Mouse (Mus musculus) R1 (cell line): ENCODE measurements around the gene Dnm3.

Source experiments
- DNase-seq: peaks from one replicate; pipeline ENCODE4 v3.0.0-alpha.2; 2018; ENCODE audit warnings: low read depth, low spot score

Gene Dnm3

DNA sequence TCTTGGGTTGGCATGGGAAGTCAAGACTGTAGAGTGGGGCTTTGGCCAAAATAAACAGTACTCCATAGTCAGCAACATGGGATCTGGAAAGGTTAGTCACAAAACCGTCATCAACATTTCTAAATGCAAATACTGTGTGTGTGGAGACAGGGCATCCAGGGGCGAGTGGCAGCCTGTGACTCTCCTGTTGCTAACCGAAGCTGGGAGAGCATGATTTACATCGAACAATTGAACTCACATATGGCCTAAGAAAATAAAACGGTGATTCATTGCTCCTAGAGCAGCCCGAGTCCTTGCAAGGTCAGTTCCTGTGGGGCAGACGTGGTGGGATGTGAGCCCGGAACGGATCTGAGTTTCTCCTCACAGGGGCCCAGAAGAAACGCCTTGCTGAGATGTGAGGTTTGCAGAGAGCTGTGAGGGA lies 401.2 kb downstream of the Dnm3 start:
- no peak for DNase-seq

DNA sequence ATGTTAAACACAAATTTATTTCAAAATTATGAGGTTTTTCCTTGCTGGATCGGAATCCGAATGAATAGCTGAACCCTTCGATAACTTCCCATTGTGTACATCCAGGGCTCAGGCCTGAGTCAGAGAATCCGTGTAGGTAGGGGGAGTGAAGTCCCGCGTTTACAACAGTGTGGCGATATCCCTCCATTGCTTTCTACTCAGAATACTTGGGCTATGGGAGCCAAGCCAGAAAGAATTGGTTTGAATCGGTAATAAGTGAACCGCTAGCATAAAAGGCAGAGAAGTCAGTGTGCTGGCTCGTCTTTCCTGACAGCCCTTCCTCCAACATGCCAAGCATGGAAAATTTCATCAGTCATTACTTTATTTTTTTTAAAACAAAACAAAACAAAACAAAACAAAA lies 402.0 kb downstream of the Dnm3 start:
- no peak for DNase-seq

DNA sequence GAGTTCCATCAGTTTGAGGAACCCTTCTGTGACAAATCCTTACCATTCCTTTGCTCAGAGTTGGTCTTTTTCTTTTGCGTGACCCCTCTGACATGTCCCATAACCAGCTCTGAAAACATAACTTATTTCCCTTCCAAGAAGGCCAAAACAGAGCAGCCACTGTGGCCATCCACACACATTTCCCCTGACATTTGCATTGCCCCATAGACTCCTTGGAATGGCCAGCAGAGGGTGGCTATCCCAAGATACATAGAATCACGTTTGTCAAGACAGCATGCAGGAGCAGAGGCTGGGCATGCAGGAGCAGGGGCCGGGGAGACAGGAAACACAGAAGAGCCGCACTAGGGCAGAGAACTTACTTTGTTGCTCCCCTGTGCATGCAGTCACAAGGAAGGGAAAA lies 402.4 kb downstream of the Dnm3 start:
- no peak for DNase-seq

DNA sequence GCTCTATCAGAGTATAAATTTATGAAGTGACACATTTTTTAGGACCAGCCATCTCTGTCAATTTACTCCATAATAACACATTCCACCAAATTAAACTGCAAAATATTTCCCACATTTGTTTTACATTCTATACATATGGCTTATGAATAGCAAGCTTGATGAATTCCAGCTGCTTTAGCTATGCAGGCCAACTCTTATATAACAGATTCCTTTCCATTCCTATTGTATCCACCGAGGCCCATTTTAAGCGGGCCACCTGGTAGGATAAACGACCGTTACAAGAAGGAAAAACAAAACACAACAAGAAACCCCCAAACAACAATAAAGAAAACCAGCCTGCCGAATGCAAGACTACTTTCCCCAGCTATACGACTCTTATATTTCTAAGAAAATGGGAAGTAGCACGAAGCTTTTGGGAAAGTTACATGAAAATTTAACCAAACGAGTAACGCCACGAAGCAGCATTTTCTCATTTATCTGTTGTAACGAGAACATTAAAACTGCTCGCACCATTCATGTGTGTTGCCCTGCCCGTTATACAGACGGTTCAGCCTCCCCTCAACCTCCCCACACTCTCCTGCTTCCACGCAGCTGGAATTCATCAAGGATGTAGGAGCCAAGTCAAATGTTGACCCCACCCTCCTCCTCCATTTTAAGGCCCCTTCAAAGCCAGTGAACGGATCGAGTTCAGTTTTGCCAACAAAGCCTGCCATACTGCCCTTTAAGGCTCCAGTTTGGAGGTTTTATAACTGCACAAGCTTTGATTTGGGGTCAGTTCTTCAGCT lies 403.0 kb downstream of the Dnm3 start:
- no peak for DNase-seq

DNA sequence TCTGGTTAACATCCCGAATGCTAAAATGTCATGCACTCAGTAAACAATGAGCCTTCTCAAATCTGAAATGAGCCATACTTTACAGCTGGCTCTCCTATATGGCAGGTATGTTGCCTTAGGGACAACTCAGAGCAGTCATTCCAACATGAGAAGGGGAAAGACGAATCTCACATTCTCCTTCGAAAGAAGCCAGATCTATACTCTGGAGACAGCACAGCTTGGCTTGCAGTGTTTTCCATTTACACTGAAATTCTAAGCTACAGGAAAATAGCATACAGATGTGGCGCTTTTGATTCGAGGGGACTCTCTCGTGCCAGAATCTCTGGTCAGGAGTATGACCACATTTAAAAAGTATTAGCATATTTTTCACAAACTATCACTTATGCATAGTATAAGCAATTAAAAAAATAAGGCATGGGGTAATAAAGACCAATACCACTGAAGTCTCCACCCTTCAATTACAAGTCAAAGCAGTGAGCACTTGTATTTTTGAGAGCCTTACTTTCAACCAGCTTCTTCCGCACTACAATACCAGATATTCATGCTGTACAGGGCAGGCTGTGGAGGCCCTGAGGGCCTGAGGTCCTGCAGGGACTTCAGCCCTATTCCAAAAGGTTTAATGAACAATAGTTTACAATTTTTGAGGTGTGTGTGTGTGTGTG lies 404.8 kb downstream of the Dnm3 start:
- DNase-seq, result no peak

DNA sequence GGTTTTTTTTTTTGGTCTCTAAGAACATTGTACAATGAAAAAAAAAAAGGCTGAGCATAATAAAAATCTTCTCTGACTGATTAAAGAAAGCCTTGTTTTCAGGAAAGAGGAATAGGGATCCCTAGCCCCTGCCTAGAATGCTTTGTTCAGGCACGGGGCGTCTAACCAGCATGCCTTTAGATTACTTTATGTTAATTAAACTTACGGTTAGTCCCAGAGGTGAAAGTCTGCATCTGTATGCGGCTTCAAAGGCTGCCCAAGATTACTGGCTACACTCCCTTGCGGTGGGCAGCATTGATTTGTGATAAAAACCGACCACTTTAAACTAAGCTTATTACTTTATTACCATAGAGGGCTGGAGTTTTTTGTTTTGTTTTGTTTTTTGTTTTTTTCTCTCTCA lies 424.2 kb downstream of the Dnm3 start:
- no peak for DNase-seq

DNA sequence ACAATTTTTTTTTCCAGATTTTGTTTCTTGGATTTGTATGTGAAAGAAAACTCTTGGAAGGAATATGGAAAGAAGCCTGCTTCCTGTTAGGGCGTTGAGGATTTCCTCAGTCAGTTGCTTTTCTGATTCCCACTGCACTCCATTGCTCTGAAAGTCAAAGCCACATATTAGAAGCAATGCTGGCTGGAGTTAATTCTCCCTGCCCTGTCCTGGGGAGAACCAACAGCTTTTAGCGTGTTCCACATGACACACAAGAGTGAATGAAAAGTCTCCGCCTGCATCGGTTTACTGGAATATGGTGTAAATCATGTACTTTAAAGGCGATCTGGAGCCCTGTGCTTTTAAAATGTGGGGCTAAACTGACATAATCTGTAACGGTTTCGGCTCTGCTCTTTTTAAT lies 424.6 kb downstream of the Dnm3 start:
- no peak for DNase-seq

DNA sequence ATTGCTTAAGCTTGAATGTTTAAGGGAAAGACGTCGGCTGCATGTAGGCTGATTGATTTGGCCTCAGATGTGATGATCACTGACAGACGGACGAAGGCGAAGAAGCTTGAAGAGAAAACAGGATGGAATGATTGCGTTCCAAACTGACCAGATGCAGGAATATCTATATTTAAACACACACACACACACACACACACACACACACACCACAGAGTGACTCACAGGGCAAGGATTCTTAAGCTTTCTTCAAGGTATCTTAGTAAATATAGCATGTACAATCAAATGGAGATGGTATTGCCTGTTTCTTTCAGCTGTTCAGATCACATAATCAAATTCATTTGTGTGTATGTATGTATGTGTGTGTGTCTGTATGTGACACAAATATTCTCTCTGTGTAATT lies 425.1 kb downstream of the Dnm3 start:
- no peak for DNase-seq

DNA sequence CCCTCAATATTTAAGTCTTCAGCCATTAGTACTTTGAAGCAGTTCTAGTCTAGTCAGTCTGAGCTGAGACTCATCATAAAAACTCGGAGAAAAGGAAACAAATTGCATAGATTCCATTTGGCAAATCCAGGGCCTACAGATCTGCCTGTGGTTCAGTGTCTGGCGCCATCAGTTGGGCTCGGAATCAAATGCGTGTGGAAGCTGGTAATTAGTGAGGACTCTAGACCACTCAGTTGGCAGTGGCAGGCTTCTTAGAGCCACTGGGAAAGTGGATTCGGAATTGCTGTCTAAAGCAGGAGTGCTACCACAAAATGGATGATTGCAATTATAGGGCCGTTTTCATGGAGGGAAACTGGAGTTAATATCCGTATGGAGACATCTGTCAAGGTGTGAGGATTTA lies 425.7 kb downstream of the Dnm3 start:
- DNase-seq, result no peak

DNA sequence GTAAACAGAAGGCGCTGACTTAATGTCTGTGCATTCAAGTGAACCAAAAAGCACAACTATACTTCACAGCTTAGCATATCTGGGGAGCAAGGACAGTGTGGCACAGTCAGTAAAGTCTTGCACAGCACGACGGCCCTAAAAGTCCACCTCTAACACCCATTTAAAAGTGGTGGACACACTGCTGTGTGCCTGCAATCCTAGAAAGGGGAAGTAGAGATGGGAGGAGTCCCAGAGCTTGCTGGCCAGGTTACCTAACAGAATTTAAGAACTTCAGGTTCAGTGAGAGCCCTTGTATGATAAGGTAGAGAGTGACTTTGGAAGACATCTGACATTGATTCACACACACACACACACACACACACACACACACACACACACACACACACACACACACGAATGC lies 426.1 kb downstream of the Dnm3 start:
- no peak for DNase-seq

DNA sequence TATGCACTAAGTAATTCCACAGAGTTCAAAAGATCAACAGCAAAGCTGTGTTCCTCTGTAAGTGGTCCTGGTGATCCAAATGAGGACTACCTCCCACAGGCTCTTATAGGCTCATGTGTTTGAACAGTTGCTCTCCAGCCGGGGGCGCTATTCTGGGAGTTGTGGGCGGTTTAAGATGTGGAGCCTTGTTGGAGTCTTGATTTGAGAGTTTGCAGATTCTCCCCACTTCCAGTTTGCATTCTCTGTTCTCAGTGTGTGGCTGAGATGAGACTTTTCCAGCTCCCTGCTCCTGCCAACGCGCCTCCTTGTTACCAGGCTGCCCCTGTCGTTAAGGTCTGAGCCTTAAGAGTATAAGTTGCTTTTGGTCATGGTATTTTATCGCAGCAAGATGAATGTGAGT lies 430.2 kb downstream of the Dnm3 start:
- peak; percentile 38 for DNase-seq

DNA sequence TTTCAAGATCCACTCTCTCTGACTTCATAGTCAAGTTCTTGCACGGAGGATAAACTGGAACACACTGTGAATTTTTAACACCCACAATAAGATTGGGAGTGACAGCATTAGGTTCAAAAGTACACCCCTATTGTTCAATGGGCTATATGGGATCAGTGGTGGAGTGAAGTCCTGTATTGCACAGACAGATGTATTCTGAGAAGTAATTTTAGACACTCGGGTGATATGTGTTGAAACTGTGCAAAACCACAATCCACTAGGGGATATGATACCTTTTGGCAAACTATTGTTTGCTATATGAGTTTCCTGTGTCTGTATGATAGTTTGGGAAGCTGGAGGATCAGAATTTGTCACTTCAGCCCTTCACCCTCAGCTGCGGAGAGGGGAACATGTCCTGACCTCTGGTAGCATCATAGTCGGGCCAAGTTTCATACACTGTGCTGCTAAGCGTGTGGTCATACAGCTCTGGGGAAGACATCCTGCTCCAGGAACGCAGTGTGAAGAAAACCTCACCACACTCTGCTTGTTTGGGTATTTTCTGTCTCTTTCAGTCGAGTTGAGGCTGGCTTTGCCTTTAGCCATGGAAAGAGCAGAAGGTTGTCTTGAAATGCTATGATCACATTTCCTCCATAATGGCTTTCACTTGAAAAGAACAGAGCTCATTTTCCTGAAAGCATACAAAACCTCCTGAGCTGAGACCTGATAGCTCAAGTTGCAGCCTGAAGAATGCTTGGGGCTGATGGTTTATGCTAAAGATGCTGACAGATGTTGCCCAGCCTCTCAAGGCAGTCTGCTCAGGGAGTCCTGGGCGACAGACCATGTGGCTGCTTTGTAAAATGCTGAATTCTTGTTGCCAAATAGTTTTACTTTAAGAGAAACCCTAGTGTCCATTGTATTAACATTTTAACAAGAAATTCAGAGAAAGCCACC lies 433.8 kb downstream of the Dnm3 start:
- DNase-seq, result no peak

DNA sequence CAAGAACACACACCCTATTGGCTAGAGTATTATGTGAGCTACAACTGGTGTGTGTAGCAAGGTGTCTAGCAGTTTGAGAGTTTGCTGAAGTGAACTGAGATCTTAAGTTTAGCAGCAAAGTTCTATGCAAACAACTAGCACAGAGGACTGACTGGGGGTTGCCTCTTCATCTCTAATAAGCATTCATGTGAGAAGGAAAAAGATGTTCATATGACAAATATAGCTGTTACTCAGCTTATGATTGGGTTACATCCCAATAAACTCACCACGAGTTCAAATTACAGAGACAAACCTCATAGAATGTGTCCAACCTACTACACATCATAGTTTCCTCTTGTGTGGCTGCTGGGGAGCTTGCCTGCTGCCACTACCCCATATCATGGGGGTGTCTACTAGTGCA lies 434.6 kb downstream of the Dnm3 start:
- no peak for DNase-seq

DNA sequence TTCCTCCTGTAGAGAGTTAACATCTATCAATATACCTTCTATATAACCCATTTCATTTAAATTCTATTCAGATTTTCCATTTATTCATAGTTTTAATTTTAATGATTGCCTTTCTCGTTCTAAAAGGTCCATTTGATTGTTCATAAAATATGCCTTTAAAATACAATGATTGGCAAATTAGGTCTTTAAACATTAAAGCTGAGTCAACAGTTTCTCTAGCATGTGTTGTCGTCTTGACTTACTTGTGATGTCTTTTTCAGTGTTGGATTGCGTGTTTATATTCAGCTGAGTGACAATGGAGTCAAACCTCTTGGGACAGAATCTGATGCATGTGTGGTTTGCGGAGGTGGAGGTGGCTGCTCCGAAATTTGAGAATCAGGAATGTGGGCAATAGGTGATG lies 435.4 kb downstream of the Dnm3 start:
- DNase-seq, result no peak

DNA sequence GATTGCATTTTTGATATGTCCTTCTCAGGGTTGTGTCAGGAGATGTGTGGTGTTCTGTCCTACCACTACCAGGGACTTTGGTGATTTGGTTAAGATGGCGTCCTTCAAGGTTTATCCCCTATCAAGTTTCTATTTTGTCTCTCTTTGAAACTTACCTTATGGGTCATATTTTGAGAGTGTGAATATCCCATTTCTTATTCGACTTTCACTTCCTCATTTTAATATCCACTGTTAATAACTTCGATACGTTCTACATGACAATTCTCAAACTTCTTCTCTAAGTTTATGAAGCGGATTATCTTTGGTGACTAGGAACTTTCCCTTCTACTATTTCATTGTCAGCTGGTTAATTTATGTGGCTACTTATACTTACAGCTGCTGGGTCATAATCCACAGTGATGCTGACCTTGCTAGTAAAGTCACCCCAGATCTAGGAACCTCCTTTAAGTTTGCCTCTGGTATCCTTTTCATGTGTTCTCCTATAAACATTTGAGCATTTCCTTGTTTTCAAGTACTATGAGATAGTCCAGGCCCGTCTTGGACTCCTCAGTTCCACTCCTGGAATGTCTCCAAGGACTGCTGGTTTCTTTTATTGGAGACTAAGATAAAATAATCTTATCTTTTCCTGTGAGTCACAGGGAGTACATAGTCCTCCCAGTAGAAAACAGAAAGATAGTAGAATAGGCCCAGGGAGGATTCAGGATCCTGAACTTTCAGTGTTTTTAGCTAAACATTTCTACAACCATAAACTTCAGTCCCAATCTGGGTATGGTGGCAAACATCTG lies 437.2 kb downstream of the Dnm3 start:
- no peak for DNase-seq

DNA sequence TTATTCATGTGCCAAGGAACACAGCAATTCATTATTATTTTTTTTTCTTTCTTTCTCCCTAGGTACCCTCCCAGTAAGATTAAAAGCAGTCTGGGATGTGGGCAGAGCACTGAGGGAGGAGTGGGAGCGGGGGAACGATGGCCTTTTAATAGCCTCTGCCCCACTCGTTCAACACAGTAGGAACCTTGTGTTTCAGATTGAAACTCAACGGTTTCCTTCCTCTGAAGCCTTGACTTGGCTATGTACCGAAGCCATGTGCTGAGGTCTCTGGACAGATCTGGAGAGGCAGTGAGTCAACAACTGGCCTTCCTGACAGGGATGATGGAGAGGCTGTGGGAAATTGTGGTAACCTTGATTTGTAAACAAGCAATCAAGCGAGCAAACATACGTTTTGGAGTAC lies 438.0 kb downstream of the Dnm3 start:
- no peak for DNase-seq

DNA sequence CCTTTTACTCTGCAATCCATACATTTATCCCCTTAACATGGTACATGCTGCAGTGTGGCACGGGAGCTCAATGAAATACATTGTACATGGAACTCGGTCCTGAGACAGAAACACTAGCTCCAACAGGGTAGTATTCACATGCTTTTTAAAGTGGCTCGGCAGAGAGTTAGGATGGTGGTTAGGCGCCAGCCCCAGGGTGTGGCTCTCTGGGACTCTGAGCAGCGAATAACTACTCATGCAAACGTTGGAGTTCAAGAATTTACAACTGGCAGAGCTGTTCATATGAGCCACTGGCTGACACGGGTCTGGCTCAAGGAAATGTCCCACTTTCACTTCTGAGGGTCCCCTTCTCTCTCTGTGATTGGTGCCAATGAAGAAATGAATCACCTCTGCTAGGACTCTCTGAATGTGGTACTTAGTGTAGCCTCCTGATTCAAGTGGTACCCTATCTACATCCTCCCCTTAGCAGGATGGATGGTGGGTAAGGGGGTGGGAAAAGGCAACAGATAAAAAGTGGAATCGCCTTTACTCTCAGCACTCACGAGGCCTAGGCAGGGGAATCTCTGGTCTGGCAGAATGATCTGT lies 438.7 kb downstream of the Dnm3 start:
- no peak for DNase-seq

DNA sequence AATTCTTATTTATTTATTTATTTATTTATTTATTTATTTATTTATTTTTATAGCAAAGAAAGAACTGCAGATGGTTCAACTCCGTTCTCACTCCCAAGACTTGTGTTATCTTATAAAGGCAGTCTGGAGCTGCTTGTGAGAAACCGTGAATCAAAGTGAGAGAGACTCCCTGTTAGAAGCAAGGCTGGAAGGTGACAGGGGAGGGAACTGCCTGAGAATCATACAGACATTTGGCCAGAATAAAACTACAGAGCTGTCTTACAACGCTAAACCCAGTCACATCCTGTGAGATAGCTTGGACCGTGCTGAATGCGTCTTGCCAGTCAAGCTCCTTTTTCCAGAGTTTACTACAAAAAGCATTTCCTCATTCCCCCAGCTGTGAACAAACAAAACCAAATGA lies 439.4 kb downstream of the Dnm3 start:
- DNase-seq, result no peak

DNA sequence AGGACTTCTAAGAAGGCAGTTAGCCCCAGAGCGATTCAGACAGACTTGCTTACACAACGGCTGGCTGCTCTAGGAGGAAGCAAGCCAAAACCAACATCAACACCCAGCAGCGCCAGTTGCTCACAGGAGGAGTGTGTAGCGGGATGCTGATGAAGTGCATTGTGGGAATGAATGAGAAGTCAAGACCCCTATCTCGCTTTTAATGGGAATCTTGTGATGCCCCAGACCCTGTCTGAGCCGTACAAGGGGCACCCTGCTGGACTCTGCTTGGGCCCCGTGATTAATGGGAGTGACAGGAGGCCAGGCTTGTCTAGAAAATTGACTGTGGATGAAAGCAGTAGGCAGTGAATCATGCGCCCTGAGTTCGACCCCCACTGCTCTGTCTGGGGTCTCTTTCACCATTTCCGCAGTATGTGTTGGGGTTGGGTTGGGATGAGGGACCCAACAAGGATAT lies 439.8 kb downstream of the Dnm3 start:
- DNase-seq, result no peak

DNA sequence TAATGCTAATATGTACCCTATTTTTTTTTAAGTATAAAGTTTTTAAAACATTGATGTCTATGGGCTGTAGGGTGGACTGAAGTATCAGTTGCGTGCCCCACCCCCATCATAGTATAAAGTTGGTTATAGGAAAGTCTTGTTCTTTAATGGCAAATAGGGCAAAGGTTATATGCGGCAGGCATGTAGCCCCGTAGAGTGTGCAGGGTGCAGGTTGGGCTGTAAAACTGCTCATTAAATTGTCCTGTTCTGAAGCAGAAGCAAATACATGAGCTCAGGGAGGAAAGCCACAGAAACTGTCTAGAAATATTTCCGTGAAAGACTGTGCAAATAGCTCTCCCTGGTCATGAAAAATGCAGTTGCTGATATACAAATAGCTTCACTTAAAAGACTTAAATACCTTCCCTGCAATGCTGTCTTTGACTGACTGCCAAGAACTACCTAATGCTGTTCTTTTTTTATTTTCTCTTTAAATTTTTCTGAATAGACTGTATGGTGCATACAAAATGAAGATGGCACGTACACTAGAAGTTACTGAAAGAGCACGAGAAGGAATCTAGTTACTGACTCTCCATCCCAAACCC lies 440.6 kb downstream of the Dnm3 start:
- no peak for DNase-seq

DNA sequence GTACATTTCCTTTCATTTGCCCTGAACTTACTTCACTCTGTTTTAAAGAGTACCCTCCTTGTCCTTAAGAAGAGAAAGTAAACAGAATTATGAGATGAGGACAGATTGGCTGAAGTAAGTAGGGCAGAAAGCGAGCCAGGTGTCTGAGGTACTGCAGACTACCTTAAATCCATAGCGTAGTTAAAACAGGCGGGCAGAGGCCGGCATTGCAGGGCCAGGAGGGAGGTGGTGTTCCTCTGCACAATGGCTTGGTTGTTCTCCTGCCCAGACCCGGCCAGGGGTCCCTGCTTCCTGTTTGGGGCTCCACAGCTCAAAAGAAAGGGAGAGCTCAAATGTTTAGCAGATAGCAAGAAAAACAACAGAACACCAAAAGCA lies 441.4 kb downstream of the Dnm3 start:
- DNase-seq, result no peak
